Mouse (Mus musculus) liver, embryonic 14.5 days (tissue): Measurements from ENCODE around the gene Eif3b.

Source experiments
- CTCF ChIP-seq: IDR thresholded peaks from 2 replicates; pipeline ENCODE4 v1.5.1; 2016; ENCODE audit warnings: antibody characterized with exemption, low read depth, control low read depth
- EP300 ChIP-seq: IDR thresholded peaks from 2 replicates; pipeline ENCODE4 v1.6.1; 2016; ENCODE audit warnings: antibody characterized with exemption, low read depth

DNA sequence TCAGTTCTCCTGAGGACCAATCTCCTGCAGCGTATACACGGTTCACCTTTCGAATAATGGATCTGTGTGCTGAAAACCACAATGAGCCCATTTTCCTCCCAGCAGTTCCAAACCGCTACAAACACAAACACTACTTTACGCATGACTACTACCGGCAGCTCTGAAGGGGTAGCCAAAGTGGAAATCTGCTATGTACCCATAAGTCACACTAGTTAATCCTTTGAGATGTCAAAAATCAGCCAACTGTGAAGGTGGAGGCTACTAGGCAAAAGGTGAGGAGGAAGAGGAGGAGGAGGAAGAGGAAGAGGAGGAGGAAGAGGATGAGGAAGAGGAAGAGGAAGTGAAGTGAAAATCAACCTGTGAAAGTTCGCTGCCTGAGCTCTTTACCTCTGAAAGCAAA, 31.9 kb upstream of the Eif3b start:
- TF ChIP-seq CTCF: no peak
- TF ChIP-seq EP300: no peak
